28 mouse cellular contexts compared by ENCODE assay signal in genomic region chr9:98025548-98025947, GRCm38 (mm10). TPM values are rescaled to one million over a fixed set of nuclear protein-coding genes. Genes with fewer than 3 reads are reported as not detected.
A peak's percentile ranks its signal among the peaks of the same experiment; 100 is the strongest.
DNase-seq lines count a peak whose midpoint lies in the region; ATAC-seq and TF ChIP-seq lines count a peak whose summit lies in the region.
"Had no signal": no experiment of that assay in that cellular context is flagged by ENCODE, and none has a peak within 500 bp of the region (broad histone marks: within the 10 kb centered on the region; RNA-seq: fewer than 3 reads in every experiment).

No protein-coding gene starts in this region.

- DNase-seq in frontal cortex, postnatal 10 days (ENCODE audit: low spot score in 2 of 2), result no peak
- peak; percentile 23 for DNase-seq in intestine, embryonic 14.5 days (ENCODE audit: low spot score)
- peak; percentile 67 for DNase-seq in brain, adult 2 months (ENCODE audit: low read depth, low spot score)
- DNase-seq: adrenal gland, adult 8-10 months; adrenal gland, postnatal 14 days; adrenal gland, postnatal 36 days; B cell, adult 2 months; cerebellum, adult 11 months; cerebellum, adult 18-20 months; cerebellum, adult 8-10 months; cerebellum, adult 9-11 months; cerebellum, postnatal 14 days; cerebellum, postnatal 36 days; embryo, embryonic 11 days had no signal

- ATAC-seq in frontal cortex, adult (ENCODE audit: low TSS enrichment), result peak; percentile 60
- no peak for ATAC-seq in intestine, embryonic 14.5 days (replicated peaks; ENCODE audit: low FRiP score, low TSS enrichment, low read depth)
- no peak for ATAC-seq in intestine, postnatal 0 days
- ATAC-seq: activated CD4-positive, CD25-positive, alpha-beta regulatory T cell, adult 4 months; CD4-positive, CD25-positive, alpha-beta regulatory T cell, adult 4 months; forebrain, embryonic 14.5 days; forebrain, embryonic 16.5 days; Patski had no signal

- H3K4me1 ChIP-seq in intestine, embryonic 14.5 days (replicated peaks; ENCODE audit: control insufficient read depth, insufficient read depth, low read length), result no peaks in the 10 kb centered on the region
- no peaks in the 10 kb centered on the region for H3K4me1 ChIP-seq in intestine, postnatal 0 days (replicated peaks; ENCODE audit: control insufficient read depth, insufficient read depth, low read length)
- H3K4me1 ChIP-seq: embryonic facial prominence, embryonic 13.5 days; embryonic facial prominence, embryonic 15.5 days; forebrain, embryonic 10.5 days; forebrain, embryonic 12.5 days had no signal

- 75% methylated on average over 3 of the region's 3 CpGs for WGBS in intestine, embryonic 14.5 days
- WGBS in intestine, postnatal 0 days, result 75% methylated on average over 3 of the region's 3 CpGs

- H3K27ac ChIP-seq in intestine, embryonic 14.5 days (ENCODE audit: low read depth), result no peak overlapping the region
- H3K27ac ChIP-seq in intestine, postnatal 0 days (ENCODE audit: low read depth, low read length), result no peak overlapping the region
- H3K27ac ChIP-seq: embryonic facial prominence, embryonic 13.5 days; embryonic facial prominence, embryonic 15.5 days; forebrain, embryonic 10.5 days; forebrain, embryonic 12.5 days had no signal

- H3K9ac ChIP-seq in intestine, embryonic 14.5 days (ENCODE audit: low read length), result no peak overlapping the region
- no peak overlapping the region for H3K9ac ChIP-seq in intestine, postnatal 0 days (ENCODE audit: low read depth, low read length)
- H3K9ac ChIP-seq: embryonic facial prominence, embryonic 13.5 days; embryonic facial prominence, embryonic 15.5 days; forebrain, embryonic 12.5 days had no signal

- H3K36me3 ChIP-seq in intestine, embryonic 14.5 days (ENCODE audit: control insufficient read depth, insufficient read depth, low read length), result no peaks in the 10 kb centered on the region
- no peaks in the 10 kb centered on the region for H3K36me3 ChIP-seq in intestine, postnatal 0 days (ENCODE audit: control insufficient read depth, insufficient read depth)
- H3K36me3 ChIP-seq: embryonic facial prominence, embryonic 13.5 days; embryonic facial prominence, embryonic 15.5 days; forebrain, embryonic 10.5 days; forebrain, embryonic 12.5 days; G1E had no signal

- no peaks in the 10 kb centered on the region for H3K9me3 ChIP-seq in intestine, embryonic 14.5 days (ENCODE audit: control insufficient read depth, low read length)
- no peaks in the 10 kb centered on the region for H3K9me3 ChIP-seq in intestine, postnatal 0 days (ENCODE audit: control insufficient read depth)
- H3K9me3 ChIP-seq: embryonic facial prominence, embryonic 13.5 days; embryonic facial prominence, embryonic 15.5 days; forebrain, embryonic 10.5 days; forebrain, embryonic 12.5 days had no signal

- H3K4me2 ChIP-seq in intestine, embryonic 14.5 days (ENCODE audit: low read length), result no peak overlapping the region
- H3K4me2 ChIP-seq in intestine, postnatal 0 days (replicated peaks; ENCODE audit: low read depth), result no peak overlapping the region
- H3K4me2 ChIP-seq: embryonic facial prominence, embryonic 13.5 days; embryonic facial prominence, embryonic 15.5 days; forebrain, embryonic 12.5 days had no signal

- TF ChIP-seq CTCF in intestine, postnatal 0 days (IDR thresholded peaks at IDR 0.05; ENCODE audit: low read depth), result no peak

- H3K27me3 ChIP-seq in intestine, embryonic 14.5 days (replicated peaks; ENCODE audit: control insufficient read depth, insufficient read depth, low read length), result 0 out of 2 replicates have a peak, but pooled peaks cover 3% of the 10 kb centered on the region
- no peaks in the 10 kb centered on the region for H3K27me3 ChIP-seq in intestine, postnatal 0 days (replicated peaks; ENCODE audit: control insufficient read depth, insufficient read depth, low read length)
- H3K27me3 ChIP-seq: CH12.LX; embryonic facial prominence, embryonic 15.5 days had no signal

- H3K4me3 ChIP-seq in intestine, embryonic 14.5 days (ENCODE audit: low read depth, low read length), result no peak overlapping the region
- no peak overlapping the region for H3K4me3 ChIP-seq in intestine, postnatal 0 days (ENCODE audit: low read depth, low read length)
- H3K4me3 ChIP-seq: embryonic facial prominence, embryonic 13.5 days; embryonic facial prominence, embryonic 15.5 days; erythroblast, embryonic 14.5 days; forebrain, embryonic 10.5 days; forebrain, embryonic 12.5 days had no signal

RNA-seq across cellular contexts. Expression of gene Clstn2, which starts 7.4 kb away (rescaled TPM):
- 0.63 and 1.1 TPM in 2 replicates for polyA plus RNA-seq in intestine, embryonic 14.5 days (2014; fragmentation: Nextera tagmentation; extraction: Ambion mirVana)
- polyA plus RNA-seq in intestine, postnatal 0 days (2015; fragmentation: Nextera tagmentation; extraction: Ambion mirVana), result 0.24 and 0.26 TPM in 2 replicates
- polyA plus RNA-seq: activated CD4-positive, CD25-positive, alpha-beta regulatory T cell, adult 4 months; CD4-positive, CD25-positive, alpha-beta regulatory T cell, adult 4 months; erythroblast, embryonic 14.5 days; G1E had no signal

Comparison
In these comparisons a context has a peak if more than half of its experiments do, and no peak if none do; other contexts are left out.
1. DNase-seq: peak in intestine, embryonic 14.5 days (single experiment) and brain, adult 2 months (single experiment); none in frontal cortex, postnatal 10 days (0 of 2).